Comparison of ENCODE assay signal across 21 mouse cellular contexts in the genomic region with DNA sequence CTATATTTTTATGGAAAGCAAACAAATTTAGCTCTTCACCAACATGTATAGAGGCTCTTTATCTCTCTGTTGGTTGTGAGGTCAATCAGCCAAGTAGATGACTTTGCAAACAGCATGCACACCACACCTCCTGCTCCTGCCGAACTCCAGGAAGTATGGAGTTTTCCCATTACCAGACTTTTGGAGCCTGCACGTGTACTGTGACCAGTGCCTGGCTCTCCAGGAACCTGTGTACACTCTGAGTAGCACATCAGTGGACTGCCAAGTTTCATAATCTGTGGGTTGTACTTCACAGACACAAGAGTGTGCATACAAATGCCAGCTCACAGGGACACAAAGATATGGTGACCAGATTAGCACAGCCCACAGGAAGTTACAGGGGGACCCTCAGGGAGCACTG.
DNase-seq lines count a peak whose midpoint lies in the region; ATAC-seq and TF ChIP-seq lines count a peak whose summit lies in the region.
"Had no signal": no experiment of that assay in that cellular context is flagged by ENCODE, and none has a peak within 500 bp of the region (broad histone marks: within the 10 kb centered on the region; RNA-seq: fewer than 3 reads in every experiment).

No protein-coding gene starts in this region.

- no peak overlapping the region for H3K4me3 ChIP-seq in midbrain, embryonic 11.5 days (ENCODE audit: low read depth, low read length)
- no peak overlapping the region for H3K4me3 ChIP-seq in midbrain, postnatal 0 days (ENCODE audit: low read depth, low read length)
- no peak overlapping the region for H3K4me3 ChIP-seq in intestine, embryonic 14.5 days (ENCODE audit: low read depth, low read length)
- no peak overlapping the region for H3K4me3 ChIP-seq in intestine, embryonic 16.5 days (ENCODE audit: low read length)
- no peak overlapping the region for H3K4me3 ChIP-seq in cerebellum, adult 2 months (replicated peaks; ENCODE audit: insufficient read depth, low read depth, low read length)
- H3K4me3 ChIP-seq: embryonic facial prominence, embryonic 10.5 days; embryonic facial prominence, embryonic 12.5 days; forebrain, embryonic 13.5 days; forebrain, embryonic 15.5 days had no signal

- H3K4me1 ChIP-seq in midbrain, embryonic 11.5 days (ENCODE audit: control insufficient read depth, insufficient read depth, low read length) = no peaks in the 10 kb centered on the region; the same call in 1 of the 2 replicates
- no peaks in the 10 kb centered on the region for H3K4me1 ChIP-seq in midbrain, postnatal 0 days (ENCODE audit: insufficient read depth, low read length)
- no peaks in the 10 kb centered on the region for H3K4me1 ChIP-seq in intestine, embryonic 14.5 days (replicated peaks; ENCODE audit: control insufficient read depth, insufficient read depth, low read length)
- H3K4me1 ChIP-seq in intestine, embryonic 16.5 days (ENCODE audit: control insufficient read depth, insufficient read depth, low read length) = no peaks in the 10 kb centered on the region
- H3K4me1 ChIP-seq in cerebellum, adult 2 months (ENCODE audit: control insufficient read depth, insufficient read depth, low read length) = no peaks in the 10 kb centered on the region
- H3K4me1 ChIP-seq: embryonic facial prominence, embryonic 10.5 days; embryonic facial prominence, embryonic 12.5 days; forebrain, embryonic 13.5 days; forebrain, embryonic 15.5 days had no signal

- no peak overlapping the region for H3K4me2 ChIP-seq in midbrain, embryonic 11.5 days
- H3K4me2 ChIP-seq in midbrain, postnatal 0 days (ENCODE audit: low read depth, low read length, poor library complexity, severe bottlenecking) = no peak overlapping the region
- no peak overlapping the region for H3K4me2 ChIP-seq in intestine, embryonic 14.5 days (ENCODE audit: low read length)
- H3K4me2 ChIP-seq in intestine, embryonic 16.5 days (ENCODE audit: low read depth, low read length) = no peak overlapping the region
- H3K4me2 ChIP-seq: embryonic facial prominence, embryonic 12.5 days; forebrain, embryonic 13.5 days; forebrain, embryonic 15.5 days had no signal

- ATAC-seq in midbrain, embryonic 11.5 days (ENCODE audit: low FRiP score) = no peak
- ATAC-seq in midbrain, postnatal 0 days (ENCODE audit: low FRiP score) = no peak
- ATAC-seq in intestine, embryonic 14.5 days (replicated peaks; ENCODE audit: low FRiP score, low TSS enrichment, low read depth) = 0 out of 2 replicates have a peak, but pooled peaks have one; percentile 32
- ATAC-seq in intestine, embryonic 16.5 days = peak; percentile 62
- no peak for ATAC-seq in activated CD4-positive, CD25-positive, alpha-beta regulatory T cell, adult 4 months
- ATAC-seq: forebrain, embryonic 13.5 days; forebrain, embryonic 15.5 days; forebrain, postnatal 0 days had no signal

- 83% methylated on average over 2 of the region's 2 CpGs for WGBS in midbrain, embryonic 11.5 days
- WGBS in midbrain, postnatal 0 days = 77% methylated on average over 2 of the region's 2 CpGs
- WGBS in intestine, embryonic 14.5 days = 68% methylated on average over 2 of the region's 2 CpGs
- 49% methylated on average over 2 of the region's 2 CpGs for WGBS in intestine, embryonic 16.5 days
- WGBS in large intestine, adult 2 months = 23% methylated on average over 2 of the region's 2 CpGs
- 57% methylated on average over 2 of the region's 2 CpGs for WGBS in cerebellum, adult 2 months

- H3K27me3 ChIP-seq in midbrain, embryonic 11.5 days (ENCODE audit: control insufficient read depth, insufficient read depth, low read length) = no peaks in the 10 kb centered on the region
- no peaks in the 10 kb centered on the region for H3K27me3 ChIP-seq in midbrain, postnatal 0 days (ENCODE audit: insufficient read depth, low read length)
- H3K27me3 ChIP-seq in intestine, embryonic 14.5 days (replicated peaks; ENCODE audit: control insufficient read depth, insufficient read depth, low read length) = no peaks in the 10 kb centered on the region
- H3K27me3 ChIP-seq in intestine, embryonic 16.5 days (replicated peaks; ENCODE audit: control insufficient read depth, insufficient read depth, low read length) = no peaks in the 10 kb centered on the region
- H3K27me3 ChIP-seq in cerebellum, adult 2 months (ENCODE audit: control insufficient read depth, insufficient read depth, low read length) = no peaks in the 10 kb centered on the region
- H3K27me3 ChIP-seq: embryonic facial prominence, embryonic 12.5 days; forebrain, embryonic 13.5 days; forebrain, embryonic 15.5 days had no signal

- H3K27ac ChIP-seq in midbrain, embryonic 11.5 days (ENCODE audit: low read depth, low read length) = no peak overlapping the region
- H3K27ac ChIP-seq in midbrain, postnatal 0 days (ENCODE audit: low read depth, low read length) = no peak overlapping the region
- no peak overlapping the region for H3K27ac ChIP-seq in intestine, embryonic 14.5 days (ENCODE audit: low read depth)
- H3K27ac ChIP-seq in intestine, embryonic 16.5 days (ENCODE audit: low read length) = no peak overlapping the region
- H3K27ac ChIP-seq in cerebellum, adult 2 months (ENCODE audit: insufficient read depth, low read length) = no peak overlapping the region
- H3K27ac ChIP-seq: embryonic facial prominence, embryonic 10.5 days; embryonic facial prominence, embryonic 12.5 days; forebrain, embryonic 13.5 days; forebrain, embryonic 15.5 days had no signal

- H3K9me3 ChIP-seq in midbrain, embryonic 11.5 days (ENCODE audit: control insufficient read depth, low read length) = no peaks in the 10 kb centered on the region
- no peaks in the 10 kb centered on the region for H3K9me3 ChIP-seq in midbrain, postnatal 0 days (ENCODE audit: low read length)
- H3K9me3 ChIP-seq in intestine, embryonic 14.5 days (ENCODE audit: control insufficient read depth, low read length) = no peaks in the 10 kb centered on the region
- H3K9me3 ChIP-seq in intestine, embryonic 16.5 days (ENCODE audit: control insufficient read depth, low read length) = no peaks in the 10 kb centered on the region
- H3K9me3 ChIP-seq: embryonic facial prominence, embryonic 10.5 days; embryonic facial prominence, embryonic 12.5 days; forebrain, embryonic 13.5 days; forebrain, embryonic 15.5 days had no signal

- no peak overlapping the region for H3K9ac ChIP-seq in midbrain, embryonic 11.5 days (ENCODE audit: low read length)
- no peak overlapping the region for H3K9ac ChIP-seq in midbrain, postnatal 0 days (replicated peaks; ENCODE audit: low read length, poor library complexity, severe bottlenecking)
- no peak overlapping the region for H3K9ac ChIP-seq in intestine, embryonic 14.5 days (ENCODE audit: low read length)
- no peak overlapping the region for H3K9ac ChIP-seq in intestine, embryonic 16.5 days (ENCODE audit: low read depth, low read length)
- H3K9ac ChIP-seq: embryonic facial prominence, embryonic 12.5 days; forebrain, embryonic 13.5 days; forebrain, embryonic 15.5 days; forebrain, postnatal 0 days had no signal

- DNase-seq in midbrain, embryonic 11.5 days (ENCODE audit: low spot score, missing footprints) = peak; percentile 21
- DNase-seq in midbrain, postnatal 0 days (ENCODE audit: low spot score) = no peak
- no peak for DNase-seq in intestine, embryonic 14.5 days (ENCODE audit: low spot score)
- DNase-seq in large intestine, adult 2 months (ENCODE audit: low read depth, low spot score) = peak; percentile 16
- no peak for DNase-seq in cerebellum, adult 2 months
- no peak for DNase-seq in thymus, postnatal 10 days (ENCODE audit: low spot score in 2 of 2)
- DNase-seq: adrenal gland, adult 2 months; adrenal gland, postnatal 10 days; adrenal gland, postnatal 25 days; cerebellum, adult 11 months; cerebellum, adult 18-20 months; cerebellum, adult 9-10 months; cerebellum, postnatal 10 days; cerebellum, postnatal 25 days; forebrain, postnatal 0 days had no signal

- no peak for TF ChIP-seq POLR2A in cerebellum, adult 2 months (IDR thresholded peaks at IDR 0.05; ENCODE audit: borderline replicate concordance, insufficient read depth, low read length)

- H3K36me3 ChIP-seq in midbrain, embryonic 11.5 days (ENCODE audit: control insufficient read depth, insufficient read depth, low read length) = no peaks in the 10 kb centered on the region
- no peaks in the 10 kb centered on the region for H3K36me3 ChIP-seq in midbrain, postnatal 0 days (ENCODE audit: insufficient read depth, low read length)
- no peaks in the 10 kb centered on the region for H3K36me3 ChIP-seq in intestine, embryonic 14.5 days (ENCODE audit: control insufficient read depth, insufficient read depth, low read length)
- no peaks in the 10 kb centered on the region for H3K36me3 ChIP-seq in intestine, embryonic 16.5 days (ENCODE audit: control insufficient read depth, insufficient read depth, low read length)
- H3K36me3 ChIP-seq: embryonic facial prominence, embryonic 10.5 days; embryonic facial prominence, embryonic 12.5 days; forebrain, embryonic 15.5 days had no signal

- no peak for TF ChIP-seq CTCF in midbrain, postnatal 0 days (IDR thresholded peaks at IDR 0.05)
- no peak for TF ChIP-seq CTCF in cerebellum, adult 2 months (IDR thresholded peaks at IDR 0.05; ENCODE audit: borderline replicate concordance, insufficient read depth, low read depth, low read length)

Comparison
In these comparisons a context has a peak if more than half of its experiments do, and no peak if none do; other contexts are left out.
1. DNase-seq: peak in midbrain, embryonic 11.5 days (single experiment) and large intestine, adult 2 months (single experiment); none in midbrain, postnatal 0 days (single experiment), intestine, embryonic 14.5 days (single experiment), cerebellum, adult 2 months (0 of 2) and thymus, postnatal 10 days (0 of 2).
2. ATAC-seq: peak in intestine, embryonic 14.5 days (single experiment) and intestine, embryonic 16.5 days (single experiment); none in midbrain, embryonic 11.5 days (single experiment), midbrain, postnatal 0 days (single experiment) and activated CD4-positive, CD25-positive, alpha-beta regulatory T cell, adult 4 months (single experiment).